Mouse (Mus musculus): ENCODE measurements around the gene Slc3a2. TPM values are rescaled to one million over a fixed set of nuclear protein-coding genes. Genes with fewer than 3 reads are reported as not detected.

Gene Slc3a2
- polyA plus RNA-seq, 2 experiments from 2014 or later = 60.3 to 69.3 TPM

DNA sequence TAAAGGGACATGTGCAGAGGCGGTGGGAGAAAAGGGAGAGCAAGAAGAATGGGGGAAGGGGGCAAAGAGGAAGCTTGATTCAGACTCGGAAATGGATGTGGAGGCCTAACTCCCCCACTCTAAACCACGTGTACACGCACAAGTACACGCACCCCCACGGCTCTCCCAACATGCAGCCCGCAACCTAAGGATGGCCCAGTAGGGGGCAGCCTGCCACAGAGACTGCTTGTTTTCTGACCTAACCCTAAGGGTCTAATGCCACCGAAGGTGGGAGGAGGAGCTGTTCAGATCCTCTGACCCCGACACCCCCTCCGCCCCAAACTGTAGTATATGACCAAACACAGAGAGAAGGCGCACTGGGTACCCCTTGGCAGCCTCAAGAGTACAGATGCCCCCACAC, 60.8 kb downstream of the Slc3a2 start:
- ATAC-seq = no peak

DNA sequence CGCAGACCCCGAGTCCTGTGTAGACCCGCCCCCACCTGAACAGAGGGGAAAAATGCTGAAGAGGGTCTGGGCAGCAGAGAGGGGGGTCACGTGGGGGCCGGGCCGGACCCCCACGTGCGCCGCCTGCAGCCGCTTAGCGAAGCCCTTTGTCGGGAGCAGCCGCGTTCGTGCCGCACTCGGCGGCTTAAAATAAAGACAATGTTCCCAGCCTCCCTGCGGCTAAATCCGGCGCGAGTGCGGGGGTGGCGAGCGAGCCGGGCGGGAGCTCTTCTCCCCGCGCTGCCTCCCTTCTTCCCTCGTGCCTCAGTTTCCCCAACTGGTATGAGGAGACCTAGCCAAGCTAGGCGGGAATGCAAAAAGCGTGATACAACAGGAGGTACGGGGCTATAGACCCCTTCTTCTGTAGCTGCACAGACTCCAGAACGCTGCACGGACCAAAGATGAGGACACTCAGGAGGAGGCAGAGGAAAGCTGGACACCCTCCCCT, 61.3 kb downstream of the Slc3a2 start:
- no peak for ATAC-seq

Other genes starting within 250 kb of the Slc3a2 start
- gene Slc22a8, start 132.1 kb downstream of the Slc3a2 start, polyA plus RNA-seq (2017; shearing (Covaris generic)) = under 1 TPM in 1 of 2 experiments, not detected in 1; 0.40 TPM
- not detected for gene Slc22a6, start 105.3 kb downstream of the Slc3a2 start, polyA plus RNA-seq (2017; shearing (Covaris generic))
- gene Chrm1, start 59.6 kb downstream of the Slc3a2 start, polyA plus RNA-seq (2017; shearing (Covaris generic)) = not detected
- gene Wdr74, start 12.5 kb upstream of the Slc3a2 start, polyA plus RNA-seq (2017; shearing (Covaris generic)) = 10 to 100 TPM; 43.3 to 70.5 TPM
- not detected for gene 1700092M07Rik, start 17.3 kb upstream of the Slc3a2 start, polyA plus RNA-seq (2017; shearing (Covaris generic))
- gene Stx5a, start 18.0 kb upstream of the Slc3a2 start, polyA plus RNA-seq (2017; shearing (Covaris generic)) = 100 to 1,000 TPM; 109 to 113 TPM
- 100 to 1,000 TPM; 126 to 163 TPM for gene Nxf1, start 33.7 kb upstream of the Slc3a2 start, polyA plus RNA-seq (2017; shearing (Covaris generic))
- gene Tmem223, start 47.6 kb upstream of the Slc3a2 start, polyA plus RNA-seq (2017; shearing (Covaris generic)) = 100 to 1,000 TPM; 115 to 137 TPM
- gene Tmem179b, start 51.1 kb upstream of the Slc3a2 start, polyA plus RNA-seq (2017; shearing (Covaris generic)) = 100 to 1,000 TPM in 1 of 2 experiments, 10 to 100 TPM in 1; 98.5 to 110 TPM
- gene Taf6l, start 63.0 kb upstream of the Slc3a2 start, polyA plus RNA-seq (2017; shearing (Covaris generic)) = 1 to 10 TPM; 3.5 to 6.9 TPM
- 100 to 1,000 TPM; 171 to 186 TPM for gene Polr2g, start 75.2 kb upstream of the Slc3a2 start, polyA plus RNA-seq (2017; shearing (Covaris generic))
- 1 to 10 TPM; 2.1 TPM for gene Zbtb3, start 79.2 kb upstream of the Slc3a2 start, polyA plus RNA-seq (2017; shearing (Covaris generic))
- 10 to 100 TPM; 39.9 to 43.8 TPM for gene Ttc9c, start 96.0 kb upstream of the Slc3a2 start, polyA plus RNA-seq (2017; shearing (Covaris generic))
- 1 to 10 TPM; 6.0 to 6.1 TPM for gene Hnrnpul2, start 96.6 kb upstream of the Slc3a2 start, polyA plus RNA-seq (2017; shearing (Covaris generic))
- not detected for gene AC129217.1, start 106.4 kb upstream of the Slc3a2 start, polyA plus RNA-seq (2017; shearing (Covaris generic))
- 100 to 1,000 TPM in 1 of 2 experiments, 10 to 100 TPM in 1; 93.4 to 102 TPM for gene Bscl2, start 114.1 kb upstream of the Slc3a2 start, polyA plus RNA-seq (2017; shearing (Covaris generic))
- gene Gng3, start 115.8 kb upstream of the Slc3a2 start, polyA plus RNA-seq (2017; shearing (Covaris generic)) = 1 to 10 TPM in 1 of 2 experiments, under 1 TPM in 1; 0.42 to 1.2 TPM
- gene Lrrn4cl, start 127.4 kb upstream of the Slc3a2 start, polyA plus RNA-seq (2017; shearing (Covaris generic)) = not detected
- gene Ubxn1, start 148.1 kb upstream of the Slc3a2 start, polyA plus RNA-seq (2017; shearing (Covaris generic)) = 10 to 100 TPM; 62.6 to 75.9 TPM
- 10 to 100 TPM; 85.8 to 90.4 TPM for gene Uqcc3, start 157.6 kb upstream of the Slc3a2 start, polyA plus RNA-seq (2017; shearing (Covaris generic))
- gene Lbhd1, start 160.4 kb upstream of the Slc3a2 start, polyA plus RNA-seq (2017; shearing (Covaris generic)) = 10 to 100 TPM; 63.2 to 70.9 TPM
- gene Gm49403, start 160.6 kb upstream of the Slc3a2 start, polyA plus RNA-seq (2017; shearing (Covaris generic)) = not detected
- gene 1810009A15Rik, start 165.5 kb upstream of the Slc3a2 start, polyA plus RNA-seq (2017; shearing (Covaris generic)) = 100 to 1,000 TPM; 112 to 130 TPM
- 1 to 10 TPM in 1 of 2 experiments, not detected in 1; 1.5 TPM for gene Gm49416, start 165.6 kb upstream of the Slc3a2 start, polyA plus RNA-seq (2017; shearing (Covaris generic))
- gene Ints5, start 169.6 kb upstream of the Slc3a2 start, polyA plus RNA-seq (2017; shearing (Covaris generic)) = 10 to 100 TPM in 1 of 2 experiments, 1 to 10 TPM in 1; 8.9 to 12.2 TPM
- 10 to 100 TPM; 40.0 to 57.3 TPM for gene Ganab, start 174.7 kb upstream of the Slc3a2 start, polyA plus RNA-seq (2017; shearing (Covaris generic))
- gene B3gat3, start 197.0 kb upstream of the Slc3a2 start, polyA plus RNA-seq (2017; shearing (Covaris generic)) = 10 to 100 TPM; 16.3 to 18.6 TPM
- 10 to 100 TPM in 1 of 2 experiments, 1 to 10 TPM in 1; 7.7 to 11.6 TPM for gene Rom1, start 206.0 kb upstream of the Slc3a2 start, polyA plus RNA-seq (2017; shearing (Covaris generic))
- 10 to 100 TPM; 20.4 to 25.1 TPM for gene Eml3, start 206.2 kb upstream of the Slc3a2 start, polyA plus RNA-seq (2017; shearing (Covaris generic))
- 100 to 1,000 TPM in 1 of 2 experiments, 10 to 100 TPM in 1; 58.5 to 101 TPM for gene Mta2, start 218.5 kb upstream of the Slc3a2 start, polyA plus RNA-seq (2017; shearing (Covaris generic))
- 10 to 100 TPM; 21.3 to 25.1 TPM for gene Tut1, start 230.5 kb upstream of the Slc3a2 start, polyA plus RNA-seq (2017; shearing (Covaris generic))
- gene Eef1g, start 243.7 kb upstream of the Slc3a2 start, polyA plus RNA-seq (2017; shearing (Covaris generic)) = 100 to 1,000 TPM; 589 to 842 TPM

Measured in activated CD4-positive, CD25-positive, alpha-beta regulatory T cell, adult 4 months (primary cell).